ENCODE assay signal across 21 mouse cellular contexts in genomic region chr1:97650553-97651123, GRCm38 (mm10). TPM values are rescaled to one million over a fixed set of nuclear protein-coding genes. Genes with fewer than 3 reads are reported as not detected.
DNase-seq lines count a peak whose midpoint lies in the region; ATAC-seq and TF ChIP-seq lines count a peak whose summit lies in the region.
"Had no signal": no experiment of that assay in that cellular context is flagged by ENCODE, and none has a peak within 500 bp of the region (broad histone marks: within the 10 kb centered on the region; RNA-seq: fewer than 3 reads in every experiment).

No protein-coding gene starts in this region.

- peak overlapping the region; percentile 70 for H3K27ac ChIP-seq in cortical plate, adult 2 months (ENCODE audit: insufficient read depth, low read length)
- H3K27ac ChIP-seq in liver, embryonic 14.5 days: peak overlapping the region; percentile 54
- H3K27ac ChIP-seq: embryonic facial prominence, embryonic 12.5 days; heart, adult 2 months; hindbrain, embryonic 15.5 days; limb, embryonic 15.5 days; midbrain, embryonic 12.5 days had no signal

- peaks cover 33% of the 10 kb centered on the region for H3K4me1 ChIP-seq in megakaryocyte, embryonic 14.5 days
- peaks cover 14% of the 10 kb centered on the region for H3K4me1 ChIP-seq in cortical plate, adult 2 months (ENCODE audit: control insufficient read depth, insufficient read depth, low read length)
- peaks cover 12 to 18% of the 10 kb centered on the region in 2 experiments for H3K4me1 ChIP-seq in liver, embryonic 14.5 days (replicated peaks; ENCODE audit: control insufficient read depth in 2 of 2, insufficient read depth in 2 of 2, low read length in 1 of 2)

- no peak for TF ChIP-seq CTCF in cortical plate, adult 2 months (IDR thresholded peaks at IDR 0.05; ENCODE audit: extremely low read depth, insufficient read depth, low read length)
- no peak for TF ChIP-seq CTCF in liver, embryonic 14.5 days (IDR thresholded peaks at IDR 0.05; ENCODE audit: low read depth)

- peak overlapping the region; percentile 26 for H3K4me3 ChIP-seq in megakaryocyte, embryonic 14.5 days (replicated peaks)
- H3K4me3 ChIP-seq in cortical plate, adult 2 months (ENCODE audit: insufficient read depth, low read length): no peak overlapping the region
- H3K4me3 ChIP-seq in liver, embryonic 14.5 days (ENCODE audit: insufficient read depth in 1 of 2, low read depth in 2 of 2, low read length in 2 of 2): no peak overlapping the region
- H3K4me3 ChIP-seq: embryonic facial prominence, embryonic 12.5 days; heart, adult 2 months; hindbrain, embryonic 15.5 days; limb, embryonic 15.5 days; midbrain, embryonic 12.5 days had no signal

- no peak overlapping the region for H3K9ac ChIP-seq in liver, embryonic 14.5 days (replicated peaks)
- H3K9ac ChIP-seq: embryonic facial prominence, embryonic 12.5 days; hindbrain, embryonic 15.5 days; limb, embryonic 15.5 days; midbrain, embryonic 12.5 days had no signal

- H3K27me3 ChIP-seq in megakaryocyte, embryonic 14.5 days (replicated peaks): no peaks in the 10 kb centered on the region
- no peaks in the 10 kb centered on the region for H3K27me3 ChIP-seq in liver, embryonic 14.5 days (ENCODE audit: control insufficient read depth, insufficient read depth, low read length)
- H3K27me3 ChIP-seq: embryonic facial prominence, embryonic 12.5 days; hindbrain, embryonic 15.5 days; limb, embryonic 15.5 days; midbrain, embryonic 12.5 days had no signal

- no peak for DNase-seq in liver, embryonic 14.5 days (ENCODE audit: low read depth in 3 of 3, low spot score in 3 of 3)
- DNase-seq in kidney, adult 11 months: no peak
- no peak for DNase-seq in urinary bladder, adult 18-20 months (ENCODE audit: low spot score in 2 of 2)
- no peak for DNase-seq in lung, postnatal 25 days (ENCODE audit: low spot score)
- DNase-seq: adrenal gland, postnatal 14 days; cerebellum, adult 18-20 months; cerebellum, postnatal 14 days; gastrocnemius, postnatal 25 days; heart, adult 2 months; heart, postnatal 36 days; kidney, adult 9 months; kidney, postnatal 25 days; left cerebral cortex, postnatal 4 days had no signal

- no peak for ATAC-seq in megakaryocyte, adult 5-6 weeks (ENCODE audit: poor library complexity, severe bottlenecking)
- peak; percentile 60 for ATAC-seq in liver, embryonic 14.5 days (ENCODE audit: insufficient read depth)
- ATAC-seq: forebrain, embryonic 14.5 days had no signal

- H3K36me3 ChIP-seq in megakaryocyte, embryonic 14.5 days (replicated peaks; ENCODE audit: low read length): peaks cover 18% of the 10 kb centered on the region
- peaks cover 50% of the 10 kb centered on the region for H3K36me3 ChIP-seq in liver, embryonic 14.5 days (replicated peaks; ENCODE audit: control insufficient read depth, insufficient read depth, low read depth)

- H3K4me2 ChIP-seq in liver, embryonic 14.5 days (ENCODE audit: low read depth): peak overlapping the region; percentile 33
- H3K4me2 ChIP-seq: embryonic facial prominence, embryonic 12.5 days; hindbrain, embryonic 15.5 days; limb, embryonic 15.5 days; midbrain, embryonic 12.5 days had no signal

- no peak for TF ChIP-seq EP300 in liver, embryonic 14.5 days (IDR thresholded peaks at IDR 0.05; ENCODE audit: low read depth)

- H3K9me3 ChIP-seq in megakaryocyte, embryonic 14.5 days: peaks cover 3% of the 10 kb centered on the region; the same call in 1 of the 2 replicates
- H3K9me3 ChIP-seq in liver, embryonic 14.5 days (ENCODE audit: control insufficient read depth, low read length): no peaks in the 10 kb centered on the region
- H3K9me3 ChIP-seq: embryonic facial prominence, embryonic 12.5 days; hindbrain, embryonic 15.5 days; limb, embryonic 15.5 days; midbrain, embryonic 12.5 days had no signal

- WGBS in liver, embryonic 14.5 days (ENCODE audit: insufficient replicate concordance): 54% methylated on average over 3 of the region's 3 CpGs

- no peak for TF ChIP-seq POLR2A in cortical plate, adult 2 months (IDR thresholded peaks at IDR 0.05; ENCODE audit: extremely low read depth, insufficient read depth, low read length)

RNA-seq across cellular contexts. Expression of gene D1Ertd622e, which starts 11.2 kb away (rescaled TPM):
- polyA plus RNA-seq in megakaryocyte, embryonic 14.5 days (2012; ENCODE audit: insufficient read depth, low replicate concordance): 4.7 TPM in 1 of 2 replicates, not detected in the other
- 90.6 and 116 TPM in 2 replicates for total RNA-seq in megakaryocyte, adult 5-6 weeks (2015)
- total RNA-seq in megakaryocyte, adult 5-6 weeks (2017): 117 and 131 TPM in 2 replicates
- 68.8 and 71.2 TPM in 2 replicates for polyA plus RNA-seq in cortical plate, adult 2 months (2012; rRNA removed)
- 29.7 and 33.8 TPM in 2 replicates for polyA plus RNA-seq in liver, embryonic 14.5 days (2012; rRNA removed)
- 48.9 and 53.5 TPM in 2 replicates for polyA plus RNA-seq in liver, embryonic 14.5 days (2014; fragmentation: Nextera tagmentation; extraction: Ambion mirVana)
